Mouse (Mus musculus): ENCODE results near the gene Gm20403.

GRCm38 (mm10) chr12:54987156-54987555, 827 bp upstream of the Gm20403 start:
- no peak for TF ChIP-seq CTCF (IDR thresholded peaks at IDR 0.05; ENCODE audit: low read depth, low read length)
- no peak for TF ChIP-seq POLR2A (IDR thresholded peaks at IDR 0.05; ENCODE audit: insufficient read depth, low read length)
- no peak for TF ChIP-seq EP300 (IDR thresholded peaks at IDR 0.05; ENCODE audit: insufficient read depth, low read depth, low read length)

All from ES-Bruce4 (cell line).